Mouse (Mus musculus) heart, postnatal 25 days (tissue): ENCODE results near the gene Mnx1. TPM values are rescaled to one million over a fixed set of nuclear protein-coding genes. Genes with fewer than 3 reads are reported as not detected.

Source experiments
- DNase-seq: peaks from one replicate; pipeline ENCODE4 v3.0.0; 2022; ENCODE audit warnings: low spot score
- intact Hi-C: fragments of 180-260 bp; cut with DNase I; formaldehyde crosslinking; loops from one replicate; pipeline ENCODE4 v1.15.1; 2025
- total RNA-seq, 2 experiments: library from RNA; stranded (reverse); gene quantifications; 2 replicates each; pipeline ENCODE4 v1.2.3; 2021

Mnx1 gene
- not detected for total RNA-seq

GRCm38 (mm10) chr5:29478208-29479197, at the start of gene Mnx1:
Mnx1 (minus strand) TSS chr5:29478470.
- intact Hi-C loops, result no loop called here
- no peak for DNase-seq

DNA sequence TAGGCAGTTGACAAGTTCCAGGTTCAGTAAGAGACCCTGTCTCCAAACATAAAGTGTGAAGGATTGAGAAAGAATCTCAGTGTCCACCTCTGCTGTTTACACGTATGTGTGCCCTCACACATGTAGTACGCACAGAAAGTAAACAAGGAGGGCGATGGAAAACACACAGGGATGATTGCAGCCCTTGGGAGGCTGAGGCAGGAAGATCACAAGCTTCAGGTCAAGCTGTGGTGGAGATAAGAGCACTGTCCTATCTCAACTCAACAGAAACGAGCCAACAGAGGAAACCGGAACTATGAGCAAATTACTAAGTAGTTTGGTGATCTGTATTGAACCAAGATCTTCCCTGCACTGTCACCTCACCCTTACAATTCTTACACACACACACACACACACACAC, 38.2 kb upstream of the Mnx1 start:
- intact Hi-C loops, result no loop called here
- no peak for DNase-seq

- intact Hi-C loops, result no loop called here
- no peak for DNase-seq
Measured at GRCm38 (mm10) chr5:29515888-29516287, 37.6 kb upstream of the Mnx1 start.

- intact Hi-C loops, result no loop called here
- no peak for DNase-seq
Measured at GRCm38 (mm10) chr5:29507013-29507412, 28.7 kb upstream of the Mnx1 start.

DNA sequence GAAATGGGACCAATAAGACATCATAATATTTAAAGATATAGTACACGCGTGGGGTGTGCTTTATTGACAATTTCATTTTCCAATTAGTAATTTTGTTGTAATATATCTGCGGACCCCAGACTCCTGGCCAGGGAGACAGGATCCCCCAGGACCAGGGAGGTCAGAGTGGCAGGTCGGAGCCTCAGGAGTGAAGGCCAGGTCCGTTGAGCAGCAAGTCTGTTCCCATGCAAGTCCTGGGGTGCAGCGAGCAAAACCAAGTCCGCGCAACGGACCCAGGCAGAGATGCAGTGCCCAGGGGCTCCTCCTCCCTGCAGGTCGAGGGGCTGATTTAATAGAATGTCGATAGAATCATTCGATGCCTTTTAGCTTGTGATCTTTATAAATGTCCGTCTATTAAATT, 9.1 kb upstream of the Mnx1 start:
- intact Hi-C loops, result no loop called here

DNA sequence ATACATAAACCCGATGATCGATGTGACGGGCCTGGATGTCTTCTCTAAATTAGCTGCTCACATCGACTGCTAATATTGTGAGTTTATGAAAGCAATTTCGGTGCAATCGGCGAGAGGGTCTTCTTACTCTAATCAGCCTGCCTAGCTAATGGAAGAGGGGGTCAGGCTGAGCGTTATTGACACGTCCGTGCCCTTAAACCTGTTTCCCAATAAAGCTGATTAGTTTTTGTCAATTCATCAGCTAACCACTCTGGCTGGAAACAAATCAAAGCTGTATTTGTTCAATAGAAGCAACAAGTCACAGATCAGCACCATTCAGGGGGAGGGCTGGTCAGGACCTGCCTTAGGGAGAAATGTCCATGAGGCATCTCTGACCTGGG, 7.7 kb upstream of the Mnx1 start:
- no peak for DNase-seq

More for the DNA sequence above, 9.1 kb upstream of the Mnx1 start:
- DNase-seq, result no peak

DNA sequence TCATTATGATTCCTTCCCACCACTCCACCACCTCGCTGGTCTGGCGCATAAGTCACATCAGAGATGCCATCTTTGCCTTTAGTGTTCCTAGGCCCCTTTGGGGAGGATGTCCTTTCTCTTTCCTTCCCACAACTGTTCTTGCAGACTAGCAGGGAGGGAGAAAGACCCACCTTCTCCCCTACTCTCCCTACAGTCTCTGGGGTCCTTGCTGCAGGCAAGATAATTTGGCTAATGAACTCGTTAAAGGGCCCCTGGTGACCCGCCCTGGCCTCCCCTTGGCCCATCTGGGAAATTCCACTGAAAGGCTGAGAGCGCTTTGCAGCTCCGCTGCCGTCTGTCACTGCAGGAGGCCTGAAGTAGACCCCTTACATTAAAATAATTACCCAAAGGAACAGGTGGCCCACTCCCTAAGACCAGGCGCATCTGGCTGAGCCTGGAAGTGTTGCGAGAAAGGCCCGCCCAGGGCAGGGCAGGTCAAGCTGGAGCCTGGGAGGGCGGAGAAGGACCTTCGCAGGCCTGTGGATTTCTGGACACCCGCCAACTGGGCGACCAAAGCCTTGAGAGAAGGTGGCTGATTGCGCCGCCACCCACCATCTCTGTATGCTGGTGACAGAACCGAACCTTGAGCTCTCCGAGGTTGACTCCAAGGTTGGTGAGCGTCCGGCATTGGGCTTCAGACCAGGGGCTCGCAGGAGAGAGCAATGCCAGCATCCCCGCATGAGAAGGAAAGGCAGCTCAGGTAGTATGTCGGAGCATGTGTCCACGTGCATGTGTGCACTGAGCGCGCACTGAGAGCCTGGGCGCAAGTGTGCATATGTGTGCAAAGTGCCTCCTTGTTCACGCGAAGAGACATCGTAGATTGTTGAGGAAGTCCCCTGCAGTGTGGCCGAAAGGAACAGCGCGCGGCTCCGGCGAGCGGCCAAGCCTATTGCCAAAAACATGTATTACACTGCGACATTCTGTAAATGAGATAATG, 7.0 kb upstream of the Mnx1 start:
- no peak for DNase-seq
- intact Hi-C loops, result no loop called here

More for the DNA sequence above, 7.7 kb upstream of the Mnx1 start:
- intact Hi-C loops, result no loop called here

GRCm38 (mm10) chr5:29483801-29484200, 5.5 kb upstream of the Mnx1 start:
- intact Hi-C loops, result no loop called here

DNA sequence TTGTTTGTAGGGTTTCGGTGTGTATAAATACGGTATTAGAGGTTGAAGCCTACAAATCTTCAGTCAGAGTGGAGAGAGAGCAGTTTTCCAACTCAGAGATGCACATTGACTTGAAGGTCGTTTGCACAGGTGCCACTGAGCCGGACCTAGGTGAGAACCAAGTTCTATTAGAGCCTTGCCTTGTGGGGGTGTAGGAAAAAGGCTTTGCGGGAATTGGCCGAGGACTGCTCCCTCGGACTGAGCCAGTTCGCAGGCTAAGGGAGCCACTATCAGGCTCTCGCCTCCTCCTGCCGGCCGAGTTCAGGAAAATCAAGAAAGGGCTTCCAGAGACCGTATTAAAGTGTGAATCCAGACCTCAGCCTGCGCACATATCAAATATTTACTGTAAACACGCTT, 926 bp upstream of the Mnx1 start:
- intact Hi-C loops, result no loop called here
- no peak for DNase-seq

More at GRCm38 (mm10) chr5:29483801-29484200, 5.5 kb upstream of the Mnx1 start:
- DNase-seq, result no peak

DNA sequence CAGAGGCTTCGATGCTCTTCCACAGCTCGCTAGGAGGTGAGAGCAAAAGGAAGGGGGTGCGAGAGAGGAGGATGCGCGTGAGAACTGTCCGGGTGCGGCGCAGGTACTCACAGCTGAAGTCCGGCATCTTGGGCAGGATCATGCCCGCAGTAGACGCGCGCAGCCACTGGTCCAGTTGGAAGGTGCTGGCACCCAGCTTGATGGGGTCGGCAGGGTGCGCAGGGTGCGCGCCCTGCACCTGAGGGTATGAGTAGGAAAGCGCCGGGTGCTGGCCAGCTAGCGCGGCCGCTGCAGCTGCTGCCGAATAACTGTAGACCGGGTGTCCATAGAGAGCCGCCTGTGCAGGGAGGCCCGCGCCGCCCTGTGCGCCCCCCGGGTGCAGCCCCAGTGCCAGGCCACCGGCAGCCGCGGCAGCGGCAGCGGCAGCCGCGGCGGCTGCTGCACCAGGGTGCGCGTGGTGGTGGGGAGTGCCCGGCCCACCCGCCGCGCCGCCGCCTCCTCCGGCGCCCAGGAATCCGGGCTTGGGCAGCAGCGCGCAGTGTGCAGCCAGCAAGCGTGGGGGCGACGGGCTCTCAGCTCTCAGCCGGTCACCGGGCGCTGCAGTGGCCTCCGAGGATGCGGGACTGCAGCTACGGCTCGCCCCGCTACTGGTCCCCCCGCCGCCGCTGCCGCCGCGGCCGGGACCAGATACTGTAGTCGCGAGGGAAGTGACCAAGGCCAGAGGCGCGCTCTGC, 629 bp downstream of the Mnx1 start:
- intact Hi-C loops, result no loop called here
- no peak for DNase-seq

- intact Hi-C loops, result no loop called here
- DNase-seq, result no peak
Measured at GRCm38 (mm10) chr5:29476021-29476420, 2.2 kb downstream of the Mnx1 start.

DNA sequence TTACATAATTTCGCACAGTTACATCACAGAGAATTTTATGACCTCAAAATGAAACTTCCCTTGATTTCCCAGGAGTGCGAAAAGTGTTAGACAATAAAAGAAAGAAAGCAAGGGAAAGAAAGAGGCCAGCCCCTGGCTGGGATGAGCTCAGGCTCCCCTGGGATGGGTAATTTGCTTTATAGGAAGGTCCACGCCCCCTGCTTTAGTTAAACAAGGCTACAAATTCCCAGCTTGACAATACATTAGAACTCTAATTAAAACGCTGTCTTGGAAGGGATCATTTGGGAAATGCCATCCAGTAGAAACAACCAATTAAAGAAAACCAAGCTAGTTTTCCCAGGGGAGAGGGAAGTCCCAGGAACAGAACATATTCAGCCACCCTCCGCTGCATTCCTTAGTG, 2.7 kb downstream of the Mnx1 start:
- DNase-seq, result no peak

DNA sequence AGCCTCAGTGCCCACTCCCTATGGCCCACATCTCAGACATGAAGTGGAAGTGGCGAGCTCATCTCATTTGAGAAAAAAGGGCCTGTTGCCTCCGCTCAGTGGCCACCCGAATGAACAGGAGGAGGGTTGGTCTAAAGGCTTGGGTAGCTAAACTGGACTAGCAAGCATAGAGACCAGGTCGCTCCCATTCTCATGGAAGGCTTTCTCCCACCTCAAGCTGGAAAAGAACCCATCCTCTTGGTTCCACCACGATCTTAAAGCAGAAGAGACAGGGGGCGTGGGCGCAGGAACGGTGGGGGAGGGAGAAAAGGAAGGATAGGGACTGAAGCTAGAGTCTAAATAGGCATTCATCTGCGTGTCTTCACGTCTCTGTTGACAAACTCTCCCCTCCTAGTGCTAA, 3.2 kb downstream of the Mnx1 start:
- no peak for DNase-seq
- intact Hi-C loops, result no loop called here

More for the DNA sequence above, 2.7 kb downstream of the Mnx1 start:
- intact Hi-C loops, result no loop called here

GRCm38 (mm10) chr5:29474246-29474960, 3.9 kb downstream of the Mnx1 start:
- DNase-seq, result no peak
- intact Hi-C loops, result no loop called here

DNA sequence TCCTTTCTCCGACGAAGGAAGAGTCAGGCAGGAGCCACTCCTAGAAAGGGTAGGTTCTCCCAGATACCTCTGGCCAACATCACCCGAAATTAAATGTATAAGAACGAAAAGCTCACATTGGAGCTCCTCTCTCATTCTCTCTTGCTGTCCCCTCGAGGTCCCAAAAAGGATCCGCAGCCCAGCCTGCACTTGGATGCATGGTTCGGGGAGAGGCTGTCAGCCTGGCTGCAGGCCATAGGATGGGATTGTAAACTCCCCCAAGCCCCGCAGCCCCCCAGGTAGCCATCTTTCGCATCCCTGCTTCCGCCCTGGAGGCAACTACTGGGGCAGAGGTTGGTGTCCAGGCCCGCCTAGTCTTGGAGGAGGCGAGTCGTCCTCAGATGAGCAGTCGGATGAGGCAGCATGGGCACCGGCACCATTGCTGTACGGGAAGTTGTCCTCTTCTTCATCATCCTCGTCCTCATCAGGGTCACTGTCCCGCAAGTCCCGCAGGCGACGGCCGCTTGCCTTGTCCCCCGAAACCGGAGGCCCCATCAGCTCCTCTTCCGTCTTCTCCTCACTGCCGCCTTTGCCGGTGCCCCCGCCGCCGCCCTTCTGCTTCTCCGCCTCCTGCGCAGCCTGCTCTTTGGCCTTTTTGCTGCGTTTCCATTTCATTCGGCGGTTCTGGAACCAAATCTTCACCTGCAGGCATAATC, 4.6 kb downstream of the Mnx1 start:
- intact Hi-C loops, result no loop called here
- no peak for DNase-seq

- intact Hi-C loops, result no loop called here
- no peak for DNase-seq
Measured at GRCm38 (mm10) chr5:29471855-29472665, 6.2 kb downstream of the Mnx1 start.

GRCm38 (mm10) chr5:29471396-29471795, 6.9 kb downstream of the Mnx1 start:
- intact Hi-C loops, result no loop called here
- no peak for DNase-seq

DNA sequence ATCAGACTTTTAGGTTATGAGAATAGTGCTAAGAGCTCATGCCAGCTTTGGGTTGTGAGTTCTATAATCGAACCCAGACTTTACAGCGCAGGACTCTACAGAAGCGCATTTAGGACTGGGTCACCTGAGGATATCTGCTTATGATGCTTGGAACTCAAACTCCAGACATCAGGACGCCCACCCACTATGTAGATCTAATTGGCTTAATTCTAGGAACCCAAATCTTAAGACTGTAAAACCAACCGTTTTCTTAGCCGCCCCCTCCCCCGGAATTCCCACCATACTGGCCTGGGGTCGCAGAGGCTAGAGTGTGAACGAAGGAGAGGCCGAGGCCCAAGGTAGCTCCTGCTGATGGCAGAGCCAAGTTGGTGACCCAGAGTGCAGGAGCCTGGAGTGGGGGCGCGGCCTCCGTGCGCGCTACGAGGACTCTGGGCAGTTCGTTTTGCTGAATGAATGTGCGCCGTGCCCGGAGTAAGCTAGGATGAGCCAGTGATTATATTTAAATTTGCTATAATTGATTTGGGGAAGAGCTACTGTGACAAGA, 7.3 kb downstream of the Mnx1 start:
- no peak for DNase-seq
- intact Hi-C loops, result no loop called here
